Mouse (Mus musculus) thymus, adult 2 months (tissue): Measurements from ENCODE around the gene Zfp277. TPM values are rescaled to one million over a fixed set of nuclear protein-coding genes. Genes with fewer than 3 reads are reported as not detected.

Experiments used
- DNase-seq: peaks from one replicate; pipeline ENCODE4 v3.0.0; 2021
- H3K27ac ChIP-seq: fragments of 200-500 bp; 2 replicates; pipeline ENCODE4 v1.5.1; 2012; ENCODE audit warnings: low read length, control low read depth; ENCODE audit not compliant: control insufficient read depth, insufficient read depth
- H3K27me3 ChIP-seq: fragments of 200-500 bp; 2 replicates; pipeline ENCODE4 v1.6.1; 2012; ENCODE audit warnings: mild to moderate bottlenecking, low read length, moderate library complexity, mixed read lengths; ENCODE audit not compliant: control insufficient read depth, insufficient read depth
- H3K36me3 ChIP-seq: fragments of 200-500 bp; 2 replicates; pipeline ENCODE4 v1.6.1; 2012; ENCODE audit warnings: mild to moderate bottlenecking, low read length, moderate library complexity; ENCODE audit not compliant: control insufficient read depth, insufficient read depth
- H3K4me1 ChIP-seq: fragments of 200-500 bp; replicated peaks from 2 replicates; pipeline ENCODE4 v1.6.1; 2012; ENCODE audit warnings: low read length; ENCODE audit not compliant: control insufficient read depth, insufficient read depth
- H3K4me3 ChIP-seq: fragments of 200-500 bp; 2 replicates; pipeline ENCODE4 v1.5.1; 2012; ENCODE audit warnings: mild to moderate bottlenecking, low read length, control low read depth, moderate library complexity; ENCODE audit not compliant: control insufficient read depth, insufficient read depth
- CTCF ChIP-seq: fragments of 200-500 bp; IDR thresholded peaks from 2 replicates; pipeline ENCODE4 v1.5.1; 2012; ENCODE audit warnings: mild to moderate bottlenecking, control low read depth, low read length, moderate library complexity, borderline replicate concordance; ENCODE audit not compliant: control insufficient read depth, poor library complexity, insufficient read depth; ENCODE audit errors: extremely low read depth
- POLR2A ChIP-seq: fragments of 200-500 bp; IDR thresholded peaks from 2 replicates; pipeline ENCODE4 v1.6.1; 2012; ENCODE audit warnings: mild to moderate bottlenecking, low read length, control low read depth, moderate library complexity; ENCODE audit not compliant: control insufficient read depth, poor library complexity, insufficient read depth; ENCODE audit errors: extremely low read depth
- WGBS: fragments of 180-500 bp; shearing (Covaris S2); methylation state at CpG from one replicate; pipeline ENCODE4 v1.1.7; 2018; 5-methylcytosine and 5-hydroxymethylcytosine counted together
- polyA plus RNA-seq: library from polyadenylated mRNA; depleted of rRNA; stranded (reverse); fragments of >200 nt; gene quantifications from 2 replicates; pipeline ENCODE4 v1.2.3, GENCODE M21; 2012

Gene Zfp277
- polyA plus RNA-seq, 1 experiment, result 8.6 TPM

GRCm38 (mm10) chr12:40381173-40381801, 64.4 kb downstream of the Zfp277 start:
- DNase-seq, result no peak
- Histone ChIP-seq H3K4me3 (no peak overlapping the region), H3K4me1 (peaks cover 8% of the 10 kb centered on the region), H3K27me3 (no peaks in the 10 kb centered on the region), H3K36me3 (no peaks in the 10 kb centered on the region), H3K27ac (no peak overlapping the region)
- WGBS, result 56% methylated on average over 10 of the region's 10 CpGs
- TF ChIP-seq POLR2A (no peak), CTCF (no peak)

- H3K27me3 ChIP-seq, result no peaks in the 10 kb centered on the region
- WGBS, result 49% methylated on average over 4 of the region's 4 CpGs
- peaks cover 8% of the 10 kb centered on the region for H3K4me1 ChIP-seq
- H3K4me3 ChIP-seq, result no peak overlapping the region
- no peak for DNase-seq
- TF ChIP-seq CTCF (no peak), POLR2A (no peak)
- no peaks in the 10 kb centered on the region for H3K36me3 ChIP-seq
- H3K27ac ChIP-seq, result no peak overlapping the region
These were observed 66.2 kb downstream of the Zfp277 start for GRCm38 (mm10) chr12:40379538-40379923.

- DNase-seq, result no peak
- H3K4me3 ChIP-seq, result no peak overlapping the region
- TF ChIP-seq CTCF (no peak), POLR2A (no peak)
- H3K4me1 ChIP-seq, result peaks cover 8% of the 10 kb centered on the region
- H3K27ac ChIP-seq, result no peak overlapping the region
- no peaks in the 10 kb centered on the region for H3K27me3 ChIP-seq
- H3K36me3 ChIP-seq, result no peaks in the 10 kb centered on the region
- 90% methylated on average over 17 of the region's 17 CpGs for WGBS
These were observed 66.8 kb downstream of the Zfp277 start for GRCm38 (mm10) chr12:40378621-40379537.

- WGBS, result 93% methylated on average over 3 of the region's 3 CpGs
- TF ChIP-seq CTCF (no peak), POLR2A (no peak)
- Histone ChIP-seq H3K4me3 (no peak overlapping the region), H3K36me3 (no peaks in the 10 kb centered on the region), H3K27ac (no peak overlapping the region), H3K4me1 (no peaks in the 10 kb centered on the region), H3K27me3 (no peaks in the 10 kb centered on the region)
- DNase-seq, result no peak
These were observed 93.8 kb downstream of the Zfp277 start for GRCm38 (mm10) chr12:40351879-40352278.

- TF ChIP-seq CTCF (no peak), POLR2A (no peak)
- Histone ChIP-seq H3K4me1 (no peaks in the 10 kb centered on the region), H3K27ac (no peak overlapping the region), H3K27me3 (no peaks in the 10 kb centered on the region), H3K36me3 (no peaks in the 10 kb centered on the region), H3K4me3 (no peak overlapping the region)
- no peak for DNase-seq
- WGBS, result 94% methylated on average over 4 of the region's 4 CpGs
These were observed 97.5 kb downstream of the Zfp277 start for GRCm38 (mm10) chr12:40348251-40348650.

GRCm38 (mm10) chr12:40347060-40347698, 98.5 kb downstream of the Zfp277 start:
- DNase-seq, result no peak
- Histone ChIP-seq H3K4me1 (no peaks in the 10 kb centered on the region), H3K36me3 (no peaks in the 10 kb centered on the region), H3K27me3 (no peaks in the 10 kb centered on the region), H3K4me3 (no peak overlapping the region), H3K27ac (no peak overlapping the region)
- TF ChIP-seq POLR2A (no peak), CTCF (no peak)
- WGBS, result 95% methylated on average over 10 of the region's 10 CpGs
